Mouse (Mus musculus): ENCODE measurements around the gene Zfp821.

GRCm38 (mm10) chr8:109712521-109712920, 7.2 kb downstream of the Zfp821 start:
- TF ChIP-seq EP300 (IDR thresholded peaks at IDR 0.05; ENCODE audit: insufficient read depth, low read depth, low read length) = no peak
- TF ChIP-seq POLR2A (IDR thresholded peaks at IDR 0.05; ENCODE audit: insufficient read depth, low read length) = no peak

Measured in ES-Bruce4 (cell line).